Mouse (Mus musculus): ENCODE results near the gene Polr2f.

DNA sequence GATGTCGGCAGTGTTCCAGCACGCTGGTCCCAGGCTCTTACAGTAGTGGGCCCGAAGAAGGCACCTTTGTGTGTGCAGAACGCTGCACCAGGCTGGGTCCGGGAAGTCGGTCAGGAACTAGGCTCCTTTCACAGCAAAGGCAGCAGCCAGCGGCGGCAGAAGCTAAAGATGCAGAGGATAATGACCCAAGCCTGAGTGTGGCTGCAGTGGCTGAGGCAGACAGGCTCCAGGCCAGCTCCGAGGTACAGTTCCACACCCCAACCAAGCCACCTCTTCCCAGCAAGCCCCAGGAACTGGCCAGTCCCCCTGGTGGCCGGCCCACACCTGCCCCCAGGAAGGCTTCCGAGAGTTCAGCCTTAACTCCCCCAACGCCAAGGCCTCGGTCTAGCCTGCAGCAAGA, 18.3 kb upstream of the Polr2f start:
- no peak for TF ChIP-seq CTCF (IDR thresholded peaks at IDR 0.05; ENCODE audit: low read depth, low read length)
- no peak for TF ChIP-seq POLR2A (IDR thresholded peaks at IDR 0.05; ENCODE audit: insufficient read depth, low read length)
